Mouse (Mus musculus) limb, embryonic 15.5 days (tissue): Measurements from ENCODE around the gene Pgp. TPM values are rescaled to one million over a fixed set of nuclear protein-coding genes. Genes with fewer than 3 reads are reported as not detected.
A peak's percentile ranks its signal among the peaks of the same experiment; 100 is the strongest.

ENCODE experiments used
- ATAC-seq: fragments of 200-750 bp; cut with Nextera tagmentation; 2 replicates; pipeline ENCODE4 v1.8.0; 2017; ENCODE audit warnings: low read depth, moderate TSS enrichment; ENCODE audit not compliant: insufficient number of reproducible peaks, low FRiP score, low TSS enrichment
- H3K27ac ChIP-seq: fragments of 300-500 bp; sonication (generic); 2 replicates; pipeline ENCODE4 v1.5.1; 2015; ENCODE audit warnings: moderate library complexity, mild to moderate bottlenecking, inconsistent platforms
- H3K27me3 ChIP-seq: fragments of 300-500 bp; sonication (generic); 2 replicates; pipeline ENCODE4 v1.6.1; 2015; ENCODE audit warnings: inconsistent platforms
- H3K36me3 ChIP-seq: fragments of 300-500 bp; sonication (generic); 2 replicates; pipeline ENCODE4 v1.6.1; 2015; ENCODE audit warnings: inconsistent platforms
- H3K4me1 ChIP-seq: fragments of 300-500 bp; sonication (generic); 2 replicates; pipeline ENCODE4 v1.6.1; 2015; ENCODE audit warnings: inconsistent platforms
- H3K4me2 ChIP-seq: fragments of 300-500 bp; sonication (generic); 2 replicates; pipeline ENCODE4 v1.6.1; 2015; ENCODE audit warnings: mild to moderate bottlenecking, inconsistent platforms
- H3K4me3 ChIP-seq: fragments of 300-500 bp; sonication (generic); 2 replicates; pipeline ENCODE4 v1.5.1; 2015; ENCODE audit warnings: mild to moderate bottlenecking, inconsistent platforms
- H3K9ac ChIP-seq: fragments of 300-500 bp; sonication (generic); 2 replicates; pipeline ENCODE4 v1.6.1; 2015; ENCODE audit warnings: inconsistent platforms
- H3K9me3 ChIP-seq: fragments of 300-500 bp; sonication (generic); 2 replicates; pipeline ENCODE4 v1.6.1; 2016; ENCODE audit warnings: inconsistent platforms
- WGBS: fragments of 180-500 bp; shearing (Covaris S2); methylation state at CpG from one replicate; pipeline ENCODE4 v1.1.7; 2015; 5-methylcytosine and 5-hydroxymethylcytosine counted together
- polyA plus RNA-seq: library from polyadenylated mRNA; unstranded; fragments of >200 nt; fragmentation: Nextera tagmentation; extraction: Ambion mirVana; gene quantifications from 2 replicates; pipeline ENCODE4 v1.2.1, GENCODE M21; 2015

The Pgp gene
- polyA plus RNA-seq, 1 experiment from 2014 or later = 47.9 TPM

GRCm38 (mm10) chr17:24514270-24515257 is 44.4 kb downstream of the Pgp start:
- H3K4me2 ChIP-seq = no peak overlapping the region
- no peak overlapping the region for H3K4me3 ChIP-seq
- ATAC-seq = no peak
- peaks cover 92% of the 10 kb centered on the region for H3K36me3 ChIP-seq
- 85% methylated on average over 24 of the region's 24 CpGs for WGBS
- H3K4me1 ChIP-seq = no peaks in the 10 kb centered on the region
- no peaks in the 10 kb centered on the region for H3K27me3 ChIP-seq
- no peak overlapping the region for H3K9ac ChIP-seq
- H3K27ac ChIP-seq = peak overlapping the region; percentile 55; the same call in 1 of the 2 replicates
- H3K9me3 ChIP-seq = no peaks in the 10 kb centered on the region

- Histone ChIP-seq H3K9ac (no peak overlapping the region), H3K4me2 (no peak overlapping the region), H3K27me3 (no peaks in the 10 kb centered on the region), H3K4me3 (no peak overlapping the region), H3K9me3 (no peaks in the 10 kb centered on the region), H3K4me1 (peaks cover 6% of the 10 kb centered on the region), H3K27ac (no peak overlapping the region), H3K36me3 (peaks cover 46% of the 10 kb centered on the region)
- ATAC-seq = no peak
- 78% methylated on average over 4 of the region's 4 CpGs for WGBS
Observed at GRCm38 (mm10) chr17:24520450-24520849, 50.3 kb downstream of the Pgp start.

Other genes with a start within 250 kb of the Pgp start
- gene Tedc2, start 249.5 kb upstream of the Pgp start, polyA plus RNA-seq = 10.3 and 11.4 TPM in 2 replicates
- 45.0 and 47.9 TPM in 2 replicates for gene Ccnf, start 218.9 kb upstream of the Pgp start, polyA plus RNA-seq
- 0.26 TPM in 1 of 2 replicates, not detected in the other for gene Abca17, start 119.3 kb upstream of the Pgp start, polyA plus RNA-seq
- 8.0 and 9.3 TPM in 2 replicates for gene Abca3, start 118.4 kb upstream of the Pgp start, polyA plus RNA-seq
- gene Rnps1, start 55.8 kb upstream of the Pgp start, polyA plus RNA-seq = 244 and 255 TPM in 2 replicates
- gene Eci1, start 43.8 kb upstream of the Pgp start, polyA plus RNA-seq = 68.2 and 69.0 TPM in 2 replicates
- 13.3 and 16.6 TPM in 2 replicates for gene Dnase1l2, start 27.3 kb upstream of the Pgp start, polyA plus RNA-seq
- 36.3 and 37.5 TPM in 2 replicates for gene E4f1, start 79 bp upstream of the Pgp start, polyA plus RNA-seq
- gene Bricd5, start 3.5 kb downstream of the Pgp start, polyA plus RNA-seq = not detected in 2 replicates
- gene Mlst8, start 8.7 kb downstream of the Pgp start, polyA plus RNA-seq = 26.2 and 30.5 TPM in 2 replicates
- gene Caskin1, start 18.2 kb downstream of the Pgp start, polyA plus RNA-seq = 2.8 and 3.0 TPM in 2 replicates
- 89.8 and 104 TPM in 2 replicates for gene Traf7, start 57.5 kb downstream of the Pgp start, polyA plus RNA-seq
- gene Rab26, start 63.8 kb downstream of the Pgp start, polyA plus RNA-seq = 3.0 and 3.8 TPM in 2 replicates
- gene Pkd1, start 79.4 kb downstream of the Pgp start, polyA plus RNA-seq = 32.1 and 37.9 TPM in 2 replicates
- gene Tsc2, start 162.2 kb downstream of the Pgp start, polyA plus RNA-seq = 49.9 and 54.0 TPM in 2 replicates
- gene Nthl1, start 162.3 kb downstream of the Pgp start, polyA plus RNA-seq = 20.9 and 21.3 TPM in 2 replicates
- 56.5 and 57.7 TPM in 2 replicates for gene Slc9a3r2, start 179.9 kb downstream of the Pgp start, polyA plus RNA-seq
- not detected in 2 replicates for gene Npw, start 188.1 kb downstream of the Pgp start, polyA plus RNA-seq
- 21.4 and 22.1 TPM in 2 replicates for gene Zfp598, start 199.3 kb downstream of the Pgp start, polyA plus RNA-seq
- 3.0 and 3.2 TPM in 2 replicates for gene Syngr3, start 219.6 kb downstream of the Pgp start, polyA plus RNA-seq
- gene Gfer, start 225.8 kb downstream of the Pgp start, polyA plus RNA-seq = 32.8 and 33.8 TPM in 2 replicates
- 1.8 and 2.9 TPM in 2 replicates for gene Noxo1, start 225.8 kb downstream of the Pgp start, polyA plus RNA-seq
- gene Tbl3, start 237.3 kb downstream of the Pgp start, polyA plus RNA-seq = 57.3 and 59.0 TPM in 2 replicates
- gene Rnf151, start 247.7 kb downstream of the Pgp start, polyA plus RNA-seq = 0.29 TPM in 1 of 2 replicates, not detected in the other
- gene Rps2, start 247.7 kb downstream of the Pgp start, polyA plus RNA-seq = 1,428 and 1,497 TPM in 2 replicates